Mouse (Mus musculus) Patski (cell line): ENCODE measurements around the gene Ppt1. TPM values are rescaled to one million over a fixed set of nuclear protein-coding genes. Genes with fewer than 3 reads are reported as not detected.
"Not testable (repeated sequence)": the region's sequence is repeated elsewhere in the genome, so short reads cannot be mapped to it uniquely, and the experiment has no call there.

Experiments
- ATAC-seq: fragments of 100-300 bp; one replicate; pipeline ENCODE4 v1.8.0; 2021
- CTCF ChIA-PET: fragments of 350-600 bp; sonication (Branson Sonifier 250); formaldehyde crosslinking; loops from one replicate; lab custom pipeline; 2022; ENCODE audit warnings: inconsistent platforms; lab: Charles Lee
- POLR2A ChIA-PET: fragments of 350-600 bp; sonication (Branson Sonifier 250); formaldehyde crosslinking; loops from one replicate; lab custom pipeline; 2022; ENCODE audit warnings: antibody characterized with exemption, inconsistent platforms; lab: Charles Lee
- DNase-seq: peaks from one replicate; pipeline ENCODE4 v3.0.0-alpha.2; 2011; ENCODE audit warnings: low read depth, low spot score
- H3K27me3 ChIP-seq: fragments of 371-371 bp; one replicate; pipeline ENCODE4 v1.5.1; 2021
- CTCF ChIP-seq: fragments of 100-300 bp; IDR thresholded peaks from one replicate; pipeline ENCODE4 v1.5.1; 2021
- in situ Hi-C: fragments of 300-500 bp; cut with MboI; formaldehyde crosslinking; loops from 3 replicates; pipeline ENCODE4 v1.11.1; 2018; ENCODE audit warnings: low pct_unique_long_range_greater_than_20kb, mixed read lengths
- polyA plus RNA-seq: library from polyadenylated mRNA; unstranded; gene quantifications from one replicate; pipeline ENCODE4 v1.2.3, GENCODE M21; 2021

Ppt1 gene
- polyA plus RNA-seq, result 103 TPM

DNA sequence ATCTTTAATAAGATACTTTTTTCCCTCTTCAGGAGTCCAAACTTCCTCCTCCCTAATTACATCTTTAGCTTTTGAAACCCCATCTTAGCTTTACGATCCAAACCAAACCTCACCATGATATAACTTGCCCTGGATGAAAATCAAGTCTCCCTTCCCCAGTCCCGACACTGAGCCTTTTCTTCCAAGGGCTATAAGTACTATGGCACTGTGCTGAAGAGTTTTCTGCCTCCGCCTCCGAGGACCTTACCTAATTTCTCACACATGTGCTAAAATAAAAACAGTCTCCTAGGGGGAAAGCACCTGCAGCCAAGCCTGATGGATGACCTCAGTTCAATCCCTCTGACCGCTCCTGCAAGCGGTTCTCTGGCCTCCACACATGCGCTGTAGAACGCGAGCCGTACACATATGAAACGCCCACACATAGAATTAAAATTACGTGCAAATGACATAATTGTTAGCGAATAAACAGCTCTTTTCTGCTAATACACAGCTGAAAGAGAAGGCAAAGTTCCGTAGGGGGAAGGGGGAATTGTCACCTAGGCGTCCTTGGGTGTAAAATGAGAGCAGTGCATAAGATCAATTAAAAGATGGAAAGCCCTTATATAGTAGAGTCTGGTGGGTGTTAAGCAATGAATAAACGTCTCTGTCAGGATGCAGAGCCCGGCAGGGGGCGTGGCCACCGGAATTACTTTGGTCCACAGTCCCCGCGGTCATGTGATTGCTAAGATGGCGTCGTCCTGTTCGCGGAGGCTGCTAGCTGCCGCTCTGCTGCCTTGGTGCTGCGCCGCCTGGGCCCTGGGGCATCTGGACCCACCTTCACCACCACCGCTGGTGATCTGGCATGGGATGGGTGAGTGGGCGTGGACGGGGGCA, at the start of gene Ppt1:
TSS of gene Ppt1 (plus strand) at position 713 of the 873 bp plus-strand sequence.
- POLR2A ChIA-PET, result no interaction called here
- peaks cover 3% of the 10 kb centered on the region for H3K27me3 ChIP-seq

DNA sequence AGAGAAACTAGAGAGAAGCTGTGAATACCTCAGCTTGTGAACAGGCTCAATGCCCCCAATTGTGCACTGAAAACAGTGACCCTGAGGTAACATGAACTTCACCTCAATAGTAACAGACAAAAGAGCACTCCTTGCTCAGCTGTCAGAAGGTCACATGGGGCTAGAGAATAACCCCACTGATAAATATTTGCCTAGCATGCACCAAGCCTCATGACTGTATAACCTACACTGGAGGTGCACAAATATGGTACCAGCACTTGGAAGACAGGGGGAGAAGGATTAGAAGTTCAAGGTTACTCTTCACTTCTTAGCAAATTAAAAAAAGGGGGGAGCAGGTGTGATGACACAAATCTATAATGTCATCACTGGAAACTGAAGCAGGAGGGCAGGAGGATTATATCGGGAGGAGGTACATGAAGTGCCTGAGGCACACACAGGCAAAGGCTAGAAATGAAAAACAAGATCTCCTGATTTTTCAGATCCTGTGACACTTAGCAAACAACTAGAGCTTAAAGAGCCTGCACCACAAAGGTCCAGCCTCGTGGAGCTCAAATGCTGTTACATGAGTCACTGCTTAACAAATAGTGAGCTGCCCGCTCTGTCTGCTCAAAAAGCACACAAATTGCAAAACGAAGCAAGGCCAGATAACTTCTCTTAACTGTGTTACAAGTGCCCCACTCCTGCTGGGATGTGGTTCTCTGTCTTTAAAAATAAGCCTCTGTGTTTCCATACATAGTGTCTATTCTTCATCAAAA, 46.5 kb upstream of the Ppt1 start:
- CTCF ChIA-PET, result no interaction called here
- TF ChIP-seq CTCF, result no peak
- POLR2A ChIA-PET, result no interaction called here
- in situ Hi-C loops, result loop anchor here (5.0 to 10.0 kb wide), 3 partner anchors 62 to 1425 kb away; no protein-coding TSS in a partner anchor
- peaks cover 4% of the 10 kb centered on the region for H3K27me3 ChIP-seq
- no peak for DNase-seq
- ATAC-seq, result no peak

More for the DNA sequence above, at the start of gene Ppt1:
- CTCF ChIA-PET, result interaction anchor here (1.7 kb wide), 1 partner anchor 26 kb away, joined by 3 read pairs; no protein-coding TSS in a partner anchor
- TF ChIP-seq CTCF, result peak; percentile 4
- ATAC-seq (peak; percentile 75), DNase-seq (peak; percentile 24)
- in situ Hi-C loops, result no loop called here

DNA sequence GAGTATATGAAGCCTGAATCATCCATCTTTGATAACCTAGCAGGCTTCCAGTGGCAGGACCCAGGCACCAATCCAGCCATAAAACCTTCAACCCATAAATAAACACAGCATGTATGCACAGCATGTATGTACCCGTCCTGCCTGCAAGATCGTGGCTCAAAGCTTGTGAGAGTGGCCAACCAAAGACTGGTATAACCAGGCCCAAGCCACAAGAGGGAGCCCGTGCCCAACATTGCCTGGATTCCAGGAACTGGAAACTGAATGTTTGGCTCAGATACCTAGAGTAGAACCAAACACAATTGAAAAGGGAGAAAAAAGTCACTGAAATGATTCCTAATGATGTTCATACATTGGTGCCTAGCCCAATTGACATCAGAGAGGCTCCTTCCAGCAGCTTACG, 27.9 kb upstream of the Ppt1 start:
- DNase-seq (peak; percentile 13), ATAC-seq (peak; percentile 80)
- TF ChIP-seq CTCF, result peak; percentile 87
- in situ Hi-C loops, result no loop called here
- CTCF ChIA-PET, result interaction anchor here (1.3 to 1.7 kb wide), 2 partner anchors 65 to 77 kb away, joined by 3 to 4 read pairs; no protein-coding TSS in a partner anchor
- POLR2A ChIA-PET, result no interaction called here
- H3K27me3 ChIP-seq, result peaks cover 8% of the 10 kb centered on the region

DNA sequence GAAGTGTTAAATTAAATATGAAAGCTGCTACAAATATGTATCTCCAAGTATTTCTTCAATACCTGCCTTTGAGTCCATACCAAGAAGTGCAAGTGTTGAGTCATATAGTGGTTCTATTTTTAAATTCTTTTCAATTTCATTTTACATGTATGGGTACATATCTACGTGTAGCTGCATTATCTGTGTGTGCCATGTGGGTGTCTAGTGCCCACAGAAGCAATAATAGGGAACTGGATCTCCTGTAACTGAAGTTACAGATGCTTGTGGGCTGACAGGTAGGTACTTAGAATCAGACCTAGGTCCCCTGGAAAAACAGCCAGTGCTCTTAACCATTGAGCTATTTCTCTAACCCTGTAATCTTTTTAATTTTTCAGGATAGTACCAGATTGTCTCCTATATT, 24.9 kb upstream of the Ppt1 start:
- DNase-seq (no peak), ATAC-seq (no peak)
- H3K27me3 ChIP-seq, result peaks cover 13% of the 10 kb centered on the region
- CTCF ChIA-PET, result no interaction called here
- POLR2A ChIA-PET, result no interaction called here
- TF ChIP-seq CTCF, result no peak
- in situ Hi-C loops, result no loop called here

DNA sequence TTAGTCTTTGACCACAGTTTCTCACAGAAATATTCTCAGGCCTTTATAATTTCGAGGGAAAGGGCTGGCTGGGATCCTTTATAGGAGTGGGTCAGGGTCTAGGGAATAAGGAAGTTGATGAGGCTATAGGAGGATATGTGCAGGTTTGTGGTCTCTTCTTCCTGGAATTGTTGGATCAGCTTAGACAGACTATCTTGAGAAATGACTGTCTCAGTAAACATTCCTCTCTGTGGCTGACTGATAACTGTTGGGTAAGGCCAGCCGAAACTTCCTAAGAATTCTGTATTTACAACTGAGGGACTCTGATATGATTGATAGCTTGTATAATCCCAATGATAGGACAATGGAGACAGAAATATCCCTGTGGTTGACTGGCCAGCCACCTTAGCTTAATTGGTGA, 24.2 kb upstream of the Ppt1 start:
- no peak for ATAC-seq
- DNase-seq, result no peak
- in situ Hi-C loops, result no loop called here

DNA sequence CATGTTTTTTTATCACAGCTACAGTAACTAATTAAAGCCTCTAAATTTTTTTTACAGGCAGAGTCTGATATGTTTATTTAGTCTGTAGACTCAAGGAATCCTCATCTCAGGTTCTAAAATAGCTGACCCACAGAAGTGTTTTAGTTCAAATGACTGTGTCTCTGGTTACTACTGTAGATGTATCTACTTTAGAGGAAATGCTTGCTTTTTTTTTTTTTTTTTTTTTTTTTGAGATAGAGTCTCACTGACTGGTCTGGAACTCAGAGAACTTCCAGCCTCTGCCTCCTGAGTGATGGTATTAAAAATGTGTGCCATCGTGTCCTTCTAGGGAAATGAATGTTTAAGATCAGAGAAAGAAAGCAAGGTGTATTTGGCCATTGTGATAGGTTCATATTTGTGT, 19.8 kb upstream of the Ppt1 start:
- peaks cover 18% of the 10 kb centered on the region for H3K27me3 ChIP-seq
- POLR2A ChIA-PET, result no interaction called here
- no peak for ATAC-seq
- in situ Hi-C loops, result no loop called here
- TF ChIP-seq CTCF, result no peak
- CTCF ChIA-PET, result no interaction called here
- DNase-seq, result no peak

More for the DNA sequence above, 24.2 kb upstream of the Ppt1 start:
- peaks cover 12% of the 10 kb centered on the region for H3K27me3 ChIP-seq
- ChIA-PET CTCF (no interaction called here), POLR2A (no interaction called here)
- TF ChIP-seq CTCF, result no peak

DNA sequence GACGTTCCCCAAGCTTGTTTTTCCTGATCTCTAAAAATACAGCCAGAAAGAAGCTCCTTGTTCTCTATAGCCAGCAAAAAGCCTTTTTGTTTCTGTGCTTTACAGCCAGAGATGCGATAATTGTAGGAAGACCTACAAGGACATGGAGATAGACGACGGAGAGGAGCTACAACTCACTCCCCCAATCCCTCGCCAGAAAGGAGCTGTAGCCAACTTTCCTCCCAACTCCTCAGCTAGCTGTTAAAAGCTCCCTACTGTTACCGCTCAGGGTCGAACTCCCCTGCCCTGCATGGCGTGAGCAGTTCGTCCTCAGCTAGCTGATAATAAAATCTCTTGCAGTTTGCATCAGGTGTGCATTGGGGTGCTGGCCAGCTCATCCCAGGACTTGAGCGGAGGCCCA, 15.1 kb upstream of the Ppt1 start:
- in situ Hi-C loops, DNase-seq, POLR2A ChIA-PET, H3K27me3 ChIP-seq, CTCF ChIA-PET, ATAC-seq: not testable (repeated sequence)

DNA sequence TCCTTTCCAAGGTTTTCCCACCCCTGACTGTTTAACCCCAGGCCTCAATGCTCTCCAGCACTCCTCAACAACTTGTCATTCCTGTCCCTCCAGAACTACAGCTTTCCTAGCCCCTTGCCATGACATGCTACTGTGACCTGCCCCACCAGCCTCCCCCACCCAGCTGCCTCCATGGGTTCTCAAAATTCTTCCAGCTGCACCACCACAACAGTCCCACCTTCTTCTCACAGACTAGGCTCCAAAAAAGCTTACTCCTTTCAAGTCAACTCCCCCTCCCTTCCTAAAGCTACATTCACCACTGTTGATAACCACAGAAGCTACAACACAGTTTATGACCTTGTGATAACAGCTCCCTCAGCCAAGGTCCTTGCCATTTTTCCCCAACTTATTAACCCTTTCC, 8.4 kb upstream of the Ppt1 start:
- CTCF ChIA-PET, result no interaction called here
- DNase-seq, result no peak
- H3K27me3 ChIP-seq, result peaks cover 7% of the 10 kb centered on the region
- in situ Hi-C loops, result no loop called here
- no peak for ATAC-seq
- TF ChIP-seq CTCF, result no peak
- POLR2A ChIA-PET, result no interaction called here

DNA sequence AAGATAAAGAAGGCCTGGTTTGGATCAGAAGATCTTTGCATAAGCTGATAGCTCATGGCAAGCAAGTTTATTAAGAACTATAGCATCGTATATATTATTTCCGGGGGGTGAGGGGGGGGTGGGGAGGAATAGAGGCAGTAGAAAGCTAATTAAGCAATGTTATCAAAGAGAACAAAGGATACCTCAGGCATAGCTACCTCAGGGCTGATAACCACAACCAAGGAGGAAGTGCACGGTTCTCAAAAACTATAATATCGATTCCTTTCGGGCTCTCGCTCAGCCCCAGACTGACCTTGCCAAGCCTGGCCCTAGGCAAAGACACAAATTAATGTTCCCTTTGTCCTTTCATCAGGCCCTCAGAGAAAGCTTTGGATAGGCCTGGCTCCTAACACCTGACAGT, 6.7 kb upstream of the Ppt1 start:
- no peak for ATAC-seq
- TF ChIP-seq CTCF, result no peak
- POLR2A ChIA-PET, result no interaction called here
- DNase-seq, result no peak
- peaks cover 10% of the 10 kb centered on the region for H3K27me3 ChIP-seq
- CTCF ChIA-PET, result interaction anchor here (1.3 kb wide), 1 partner anchor 12 kb away, joined by 3 read pairs; no protein-coding TSS in a partner anchor
- in situ Hi-C loops, result no loop called here

DNA sequence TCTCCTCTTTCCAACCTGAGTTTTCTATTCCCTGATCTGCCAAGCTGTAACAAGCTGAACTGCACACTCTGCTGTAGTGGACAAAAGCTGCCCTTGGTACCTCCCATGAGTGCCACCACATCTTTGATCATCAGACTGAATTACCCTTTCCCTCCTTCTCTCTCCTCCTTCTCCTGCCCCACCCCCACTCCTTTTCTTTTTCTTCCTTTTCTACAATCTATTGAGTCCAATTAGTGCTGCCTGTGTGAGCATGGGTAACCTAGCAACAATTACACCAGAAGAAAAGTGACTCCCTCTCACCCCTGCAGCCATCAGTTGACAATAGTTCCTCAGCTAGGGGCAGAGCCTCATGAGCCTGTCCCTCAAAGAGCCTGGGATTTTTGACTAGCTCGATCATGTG, 4.2 kb upstream of the Ppt1 start:
- DNase-seq, result no peak
- ChIA-PET CTCF (no interaction called here), POLR2A (no interaction called here)
- no peak for ATAC-seq
- in situ Hi-C loops, result no loop called here
- peaks cover 10% of the 10 kb centered on the region for H3K27me3 ChIP-seq
- TF ChIP-seq CTCF, result no peak

DNA sequence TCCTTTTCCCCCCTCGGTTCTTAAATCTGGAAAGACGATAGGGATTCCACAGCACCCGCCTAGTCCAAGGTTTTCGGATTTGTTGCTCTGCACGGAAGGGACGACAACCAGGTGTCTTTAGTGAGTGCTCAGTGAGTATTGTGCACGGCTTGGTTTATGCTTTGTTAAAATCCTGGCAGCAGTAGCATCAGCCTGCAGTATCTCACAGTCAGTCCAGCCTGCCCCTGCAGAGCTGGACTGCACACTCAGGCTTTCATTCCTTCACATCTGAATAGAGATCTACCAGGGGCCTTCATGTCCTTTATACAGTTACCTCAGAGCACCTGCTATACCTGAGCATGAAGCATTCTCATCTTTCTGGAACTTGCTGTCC, 347 bp downstream of the Ppt1 start:
- H3K27me3 ChIP-seq, result peaks cover 3% of the 10 kb centered on the region
- CTCF ChIA-PET, result interaction anchor here (2.4 kb wide), 1 partner anchor 21 kb away, joined by 6 read pairs; no protein-coding TSS in a partner anchor
- DNase-seq (no peak), ATAC-seq (peak; percentile 27)
- in situ Hi-C loops, result no loop called here
- POLR2A ChIA-PET, result no interaction called here
- no peak for TF ChIP-seq CTCF
